Mouse (Mus musculus) thymus, postnatal 10 days (tissue): ENCODE data around the gene Hs6st2.

Experiments used
- DNase-seq, 2 experiments: peaks; one replicate each; pipeline ENCODE4 v3.0.0; 2021; ENCODE audit warnings: low spot score in 2 of 2

The Hs6st2 gene

DNA sequence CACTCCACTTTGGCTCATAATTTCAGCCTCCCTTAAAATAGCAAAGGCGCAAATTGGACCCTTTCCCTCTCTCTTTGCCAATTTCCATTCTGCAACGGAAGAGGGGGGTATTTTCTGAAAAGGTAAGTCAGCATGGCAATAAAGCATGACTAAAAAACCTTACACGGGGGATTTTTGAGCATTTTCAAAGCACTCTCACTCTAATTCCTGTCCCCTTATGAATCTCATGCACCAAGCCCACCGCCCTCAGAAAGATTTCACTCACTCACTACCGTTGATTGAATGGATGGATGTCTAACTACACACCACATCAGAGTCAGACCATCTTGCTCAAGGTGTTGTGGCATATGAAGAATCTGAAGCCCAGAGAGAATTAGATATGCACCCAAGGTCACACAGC is at the start of gene Hs6st2:
Gene Hs6st2, minus strand, starts transcription at position 101 of the 400 bp plus-strand sequence.
- no peak for DNase-seq

DNA sequence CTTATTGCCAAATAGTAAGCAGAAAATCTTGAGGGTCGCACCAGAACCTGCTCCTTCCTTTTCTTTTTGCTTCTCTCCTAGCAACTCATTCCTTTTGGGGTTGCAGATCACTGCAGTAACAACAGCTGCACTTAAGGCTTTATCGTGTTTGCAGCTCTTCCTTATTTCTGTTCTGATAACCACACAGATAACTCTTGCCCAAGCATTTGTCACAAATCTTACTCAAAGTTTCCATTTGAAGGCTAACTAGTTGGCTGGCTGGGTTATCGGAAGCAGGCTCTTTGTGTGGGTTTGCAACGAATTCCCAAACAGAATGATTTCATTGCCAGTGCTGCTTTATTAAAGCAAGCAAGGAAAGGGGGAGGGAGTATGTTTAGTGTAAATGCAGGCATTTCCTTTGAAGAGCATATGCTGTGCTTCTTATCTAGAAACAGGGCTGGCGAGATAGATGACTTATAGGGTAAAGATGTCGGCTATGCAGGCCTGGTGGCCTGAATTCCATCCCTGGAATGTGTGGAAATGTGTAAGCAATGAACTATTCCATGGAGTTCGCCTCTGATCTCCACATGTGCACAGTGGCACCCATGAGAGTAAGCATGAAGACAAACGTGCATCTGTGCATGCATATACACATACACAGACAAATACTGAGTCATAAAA is 32.6 kb upstream of the Hs6st2 start:
- DNase-seq = no peak

DNA sequence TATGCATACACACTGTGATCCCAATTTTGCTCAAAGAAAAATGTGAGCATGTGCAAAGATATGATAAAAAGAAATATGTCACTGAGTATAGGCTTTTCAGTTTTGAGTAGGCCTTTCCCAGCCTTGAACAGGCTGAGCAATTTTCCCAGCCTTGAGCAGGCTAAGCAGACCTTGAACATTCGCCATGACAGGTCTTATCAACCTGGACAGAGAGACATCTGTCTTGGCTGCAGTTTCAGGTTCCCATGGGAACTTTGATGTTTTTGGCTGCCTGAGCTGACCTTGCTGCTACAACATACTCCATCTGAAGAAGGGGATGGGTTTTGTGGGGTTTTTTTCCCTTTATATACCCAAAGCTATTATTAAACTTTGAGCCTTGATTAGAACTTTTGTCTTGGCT is 31.3 kb upstream of the Hs6st2 start:
- no peak for DNase-seq

- no peak for DNase-seq
Observed at GRCm38 (mm10) chrX:51702823-51703222, 21.2 kb upstream of the Hs6st2 start.

DNA sequence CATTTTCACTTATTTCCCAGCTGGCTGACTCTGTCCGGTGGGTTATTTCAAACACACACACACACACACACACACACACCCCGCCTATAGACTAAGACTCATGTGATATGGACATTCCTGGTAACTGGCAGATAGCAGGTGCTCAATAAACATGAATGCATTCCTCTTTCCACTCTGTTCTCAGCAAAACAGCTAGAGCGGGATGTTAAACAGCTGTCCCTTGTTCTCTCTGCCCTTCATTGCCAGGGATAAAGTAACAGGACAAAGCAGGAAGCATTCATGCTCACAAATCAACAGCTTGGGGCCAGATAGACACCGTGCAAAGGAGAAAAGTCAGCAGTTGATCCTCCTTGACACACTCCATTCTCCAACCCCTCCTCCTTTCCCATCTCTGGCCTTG is 17.4 kb upstream of the Hs6st2 start:
- no peak for DNase-seq

- DNase-seq = no peak
Observed at GRCm38 (mm10) chrX:51686048-51686949, 4.6 kb upstream of the Hs6st2 start.

GRCm38 (mm10) chrX:51684336-51685056 is 2.8 kb upstream of the Hs6st2 start:
- no peak for DNase-seq

DNA sequence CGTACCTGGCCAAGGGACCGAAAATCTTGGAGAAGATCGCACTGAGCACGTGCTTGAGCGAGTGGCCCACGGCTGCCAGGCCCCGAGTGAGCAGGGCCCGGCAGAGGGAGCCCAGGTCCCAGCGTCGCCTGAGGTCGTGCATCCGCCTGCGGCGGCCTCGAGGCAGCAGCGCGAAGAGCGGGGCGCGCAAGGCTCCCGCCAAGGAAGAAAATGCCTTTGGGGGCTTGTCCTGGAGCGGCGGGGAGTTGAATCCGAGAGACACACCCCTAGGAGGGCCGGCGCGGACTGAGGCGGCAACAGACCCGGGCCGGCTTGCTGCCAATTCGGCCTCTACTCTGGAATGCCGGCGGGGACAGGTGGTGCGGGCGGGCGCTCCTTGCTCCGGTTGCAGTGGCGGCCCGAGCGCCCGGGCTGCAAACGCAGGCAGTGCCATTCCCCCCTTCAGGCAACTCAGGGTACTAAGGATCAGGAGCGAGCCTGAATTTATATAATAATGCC is 437 bp downstream of the Hs6st2 start:
- no peak for DNase-seq

DNA sequence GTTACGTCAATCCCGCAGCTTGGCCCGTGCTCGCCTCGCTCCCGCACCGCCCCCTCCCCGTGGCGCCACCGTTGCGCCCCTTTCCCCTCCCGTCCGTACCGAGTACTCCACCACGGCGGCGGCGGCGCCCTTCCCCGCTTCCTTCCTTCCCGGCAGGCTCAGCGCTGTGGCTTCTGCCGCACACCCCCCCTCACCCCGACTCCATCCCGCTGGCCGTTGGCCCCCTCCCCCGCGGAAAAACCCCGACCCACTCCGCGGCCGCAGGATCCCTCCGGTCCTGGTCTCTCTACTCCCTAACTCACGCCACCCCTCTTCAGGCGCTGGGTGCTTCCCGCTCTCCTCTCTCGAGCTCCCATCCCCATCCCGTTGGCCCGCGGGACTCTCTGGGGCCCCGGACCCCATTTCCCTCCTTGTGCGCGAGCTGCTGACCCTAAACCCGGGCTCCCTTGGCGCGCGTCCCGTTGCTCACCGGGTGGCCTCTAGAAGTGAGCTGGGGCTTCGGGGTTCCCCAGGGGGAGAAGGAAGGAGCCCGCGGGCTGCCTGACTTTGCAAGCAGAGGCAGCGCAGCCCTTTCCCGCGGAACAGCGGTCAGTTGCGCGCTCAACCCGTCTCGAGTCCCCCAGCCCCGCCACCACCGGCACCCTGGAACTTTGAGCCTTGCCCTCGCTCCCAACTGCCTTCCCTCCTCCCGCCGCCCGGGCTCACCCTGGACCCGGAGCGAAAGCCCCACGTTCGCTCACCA is 1.1 kb downstream of the Hs6st2 start:
- DNase-seq = no peak

DNA sequence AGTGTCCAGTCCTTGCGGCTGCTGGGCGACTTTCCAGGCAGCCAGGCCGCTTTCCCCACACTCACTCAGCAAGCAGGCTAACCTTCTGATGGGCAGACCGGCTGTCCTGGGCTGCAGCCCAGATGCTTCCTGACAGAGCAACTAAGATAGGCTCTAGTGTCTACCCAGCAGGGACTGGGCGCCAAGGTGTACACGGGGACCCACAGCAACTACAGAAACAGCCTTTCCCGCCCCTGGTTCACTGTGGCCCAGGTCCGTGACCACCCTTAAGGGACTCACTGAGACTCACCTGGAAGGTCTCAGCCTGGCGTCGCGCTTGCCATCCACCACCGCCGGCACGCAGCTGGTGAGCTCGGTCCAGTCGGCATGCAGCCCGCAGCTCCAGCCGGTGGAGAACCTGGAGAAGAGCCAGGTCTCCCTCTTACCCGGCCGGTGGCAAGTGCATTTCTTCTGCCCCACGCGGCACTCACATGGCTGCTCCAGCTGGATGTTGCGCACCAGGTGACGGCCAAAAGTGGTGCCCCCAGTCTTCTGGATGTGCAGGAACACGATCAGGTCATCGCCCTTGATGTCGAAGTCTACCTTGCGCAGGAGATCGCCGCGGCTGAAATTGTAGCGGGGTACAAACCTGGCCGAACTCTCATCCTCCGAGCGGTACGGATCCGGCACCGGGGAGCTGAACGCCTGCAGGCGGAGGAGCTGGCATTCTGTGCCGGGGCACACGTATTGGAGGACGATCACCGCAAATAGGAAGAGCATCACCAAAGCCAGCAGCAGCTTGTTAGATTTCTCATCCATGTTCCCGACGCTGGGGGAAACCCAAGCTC is 1.8 kb downstream of the Hs6st2 start:
- no peak for DNase-seq

DNA sequence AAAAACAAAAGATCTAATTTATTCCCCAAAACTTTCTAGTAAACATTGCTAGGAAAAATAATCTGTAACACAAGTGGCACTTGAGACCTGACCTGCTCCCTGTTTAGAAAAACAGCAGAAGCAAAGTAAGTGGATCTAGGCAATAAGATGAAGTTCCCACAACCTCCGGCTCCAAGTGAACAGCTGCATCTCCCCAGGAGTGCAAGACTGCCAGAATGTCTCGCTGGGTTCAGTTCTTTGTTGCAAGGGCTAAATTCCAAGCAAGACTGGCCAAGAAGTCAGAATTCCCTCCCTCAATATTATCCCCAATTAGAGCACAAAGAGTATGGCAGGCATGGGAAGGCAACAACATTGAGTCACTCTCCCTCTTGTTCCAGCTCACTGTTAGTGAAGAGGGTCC is 23.4 kb downstream of the Hs6st2 start:
- DNase-seq = no peak

- no peak for DNase-seq
Observed at GRCm38 (mm10) chrX:51642661-51643257, 38.9 kb downstream of the Hs6st2 start.

DNA sequence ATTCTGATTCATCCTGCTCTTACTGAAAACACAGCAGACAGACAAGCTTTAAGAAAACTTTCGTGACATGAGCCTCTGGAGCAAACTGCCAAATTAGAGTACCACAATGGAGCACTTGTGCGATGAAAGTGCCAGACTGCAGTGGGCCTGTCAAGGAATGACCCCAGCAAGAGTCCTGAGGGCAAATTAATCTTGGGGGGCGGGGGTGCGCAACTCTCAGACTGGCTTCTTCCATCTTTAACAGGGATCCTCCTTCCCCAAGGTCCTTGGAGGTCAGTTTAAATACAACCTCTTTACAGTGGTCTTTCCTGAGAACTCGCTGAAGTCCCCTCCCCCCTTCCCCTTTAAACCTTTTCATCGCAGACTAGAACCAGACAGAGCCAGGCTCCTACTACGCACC is 45.9 kb downstream of the Hs6st2 start:
- DNase-seq = no peak

DNA sequence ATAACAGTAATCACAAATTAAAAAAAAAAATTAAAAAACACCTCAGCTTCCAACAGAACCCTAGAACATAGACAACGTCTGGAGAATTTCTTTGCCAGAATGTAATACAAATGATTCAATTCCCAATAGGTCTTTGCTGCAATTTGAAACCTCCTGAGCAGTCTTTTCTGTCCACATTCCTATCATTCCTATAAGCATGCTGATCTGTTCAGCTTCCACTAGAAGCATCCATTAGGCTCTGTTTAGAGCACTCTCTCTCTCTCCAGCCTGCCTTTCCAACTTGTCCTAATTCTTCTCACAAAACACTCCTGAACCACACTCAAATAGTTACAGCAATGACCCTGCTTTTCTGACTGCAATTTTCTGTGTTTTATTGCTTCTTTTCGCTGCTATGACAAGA is 50.3 kb downstream of the Hs6st2 start:
- DNase-seq = no peak

- no peak for DNase-seq
Observed at GRCm38 (mm10) chrX:51614384-51615004, 67.2 kb downstream of the Hs6st2 start.

DNA sequence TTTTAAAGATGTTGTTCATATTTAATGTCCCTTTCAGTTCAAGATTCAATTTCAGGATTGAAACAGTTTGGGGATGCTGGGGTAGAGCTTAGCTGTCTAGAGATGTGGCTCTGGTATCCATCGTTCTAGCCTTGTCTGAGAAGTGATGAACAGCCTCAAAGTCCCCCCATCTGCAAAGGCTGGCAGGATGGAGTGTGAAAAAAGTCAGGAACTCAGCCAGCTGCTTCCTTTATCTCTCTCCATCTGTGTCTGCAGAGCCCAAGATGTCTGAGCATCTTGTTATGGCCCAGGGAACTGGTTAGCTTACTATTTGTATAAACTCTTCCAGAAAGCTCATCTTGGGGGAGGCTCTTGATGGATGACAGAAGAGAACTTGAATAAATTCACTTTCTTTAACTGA is 70.9 kb downstream of the Hs6st2 start:
- DNase-seq = no peak

DNA sequence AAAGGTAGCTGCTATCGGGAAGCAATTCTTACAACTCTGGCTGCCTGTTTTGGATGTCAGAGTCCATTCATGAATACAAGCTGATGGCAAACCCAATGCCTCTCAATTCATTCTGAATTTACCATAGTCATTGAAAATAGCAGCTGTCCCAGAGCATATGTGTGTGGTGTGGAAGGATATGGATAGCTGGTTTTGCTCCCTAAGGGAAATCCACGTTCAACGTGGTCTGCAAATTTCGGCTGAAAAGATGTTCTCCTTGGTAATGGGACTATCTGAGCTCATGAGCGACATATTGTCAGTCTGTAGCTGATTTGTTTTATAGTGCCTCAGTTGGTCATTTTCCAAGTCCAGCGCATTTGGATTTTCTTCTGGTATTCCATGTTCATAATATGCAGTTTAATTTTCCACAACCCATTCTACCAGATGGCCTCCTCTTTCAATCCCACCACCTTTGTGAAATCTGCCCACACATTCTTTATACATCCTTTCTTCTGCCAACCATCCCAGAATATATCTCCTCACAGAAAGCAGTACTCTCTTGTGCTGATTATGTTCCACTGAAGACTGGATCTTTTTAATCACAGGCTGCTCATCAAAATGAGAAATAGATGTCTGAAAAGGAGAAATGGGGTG is 75.3 kb downstream of the Hs6st2 start:
- no peak for DNase-seq

- no peak for DNase-seq
Observed at GRCm38 (mm10) chrX:51592751-51593150, 88.9 kb downstream of the Hs6st2 start.

GRCm38 (mm10) chrX:51590448-51591010 is 91.1 kb downstream of the Hs6st2 start:
- DNase-seq = no peak
